Mouse (Mus musculus) WW6 (cell line): ENCODE measurements at regions not wholly inside any gene's neighbourhood (a gene's known extent, or its start where the extent isn't known, plus 50 kb on each side); places are given as distances from the start of the nearest gene placed in this dataset.
A peak's percentile ranks its signal among the peaks of the same experiment; 100 is the strongest.

Experiments
- DNase-seq: peaks from one replicate; pipeline ENCODE4 v3.0.0-alpha.2; 2013; ENCODE audit warnings: low read depth, low spot score

DNA sequence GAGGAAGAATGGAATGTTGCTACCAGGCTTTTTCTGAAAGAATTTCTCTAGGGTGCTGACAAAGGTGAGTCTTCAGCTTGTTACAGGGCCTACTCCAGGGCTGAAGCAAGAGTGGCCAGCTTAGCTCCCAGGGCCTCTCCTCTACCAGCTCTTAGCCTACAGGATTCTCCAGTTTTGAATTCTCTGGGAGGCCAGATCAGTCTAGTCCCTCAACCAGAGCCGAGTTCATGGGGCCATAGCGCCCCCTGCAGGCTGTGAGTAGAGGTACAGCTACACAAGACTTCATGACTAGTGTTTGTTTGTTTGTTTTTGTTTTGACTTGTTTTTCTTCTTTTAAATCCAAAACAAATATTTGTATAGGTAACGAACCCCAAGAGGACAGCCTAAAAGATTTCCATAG is 211.8 kb upstream of the Eef2kmt start:
- DNase-seq, result no peak

- no peak for DNase-seq
Observed at GRCm38 (mm10) chr16:5466760-5467159, 211.0 kb upstream of the Eef2kmt start.

- DNase-seq, result no peak
Observed at GRCm38 (mm10) chr16:5455352-5455965, 199.7 kb upstream of the Eef2kmt start.

- no peak for DNase-seq
Observed at GRCm38 (mm10) chr16:5454243-5454642, 198.5 kb upstream of the Eef2kmt start.

GRCm38 (mm10) chr16:5452971-5453370 is 197.2 kb upstream of the Eef2kmt start:
- DNase-seq, result no peak

DNA sequence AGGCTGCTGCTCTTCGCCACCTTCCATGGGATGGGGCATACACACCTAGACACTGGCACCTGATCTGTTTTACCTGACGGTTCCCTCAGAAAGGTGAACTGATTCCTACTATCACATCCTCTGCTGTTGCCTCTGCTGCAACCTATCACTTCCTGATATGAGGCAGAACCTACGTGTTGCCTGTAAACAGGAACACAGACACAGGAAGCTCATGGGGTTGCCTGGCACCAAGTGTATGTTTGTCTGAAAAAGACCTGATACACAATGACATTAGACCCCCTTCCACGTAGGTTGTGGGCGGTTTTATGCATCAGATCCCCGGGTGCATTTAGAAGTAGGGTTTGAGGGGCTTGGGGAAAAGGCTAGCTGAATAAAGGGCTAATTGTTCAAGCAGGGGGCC is 190.0 kb upstream of the Eef2kmt start:
- DNase-seq, result no peak

DNA sequence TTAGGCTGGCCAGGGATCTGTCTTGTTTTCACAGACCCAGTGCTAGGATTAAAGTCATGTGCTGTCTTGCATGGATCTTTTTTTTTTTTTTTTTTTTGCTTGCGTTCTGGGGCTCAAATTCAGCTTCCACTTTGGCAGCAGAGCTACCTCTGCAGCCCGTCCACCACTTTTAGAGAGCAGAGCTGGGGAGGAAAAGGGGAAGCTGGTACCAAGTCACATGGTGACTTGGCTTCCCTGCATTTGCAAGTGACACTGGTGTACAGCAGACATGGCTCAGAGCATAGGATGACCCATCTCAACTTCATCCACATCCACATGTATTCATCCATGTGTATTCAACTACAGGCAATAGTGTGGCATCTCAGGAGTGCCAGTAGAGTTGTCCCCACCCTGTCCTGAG is 189.0 kb upstream of the Eef2kmt start:
- DNase-seq, result no peak

GRCm38 (mm10) chr16:5439717-5440116 is 183.9 kb upstream of the Eef2kmt start:
- DNase-seq, result no peak

DNA sequence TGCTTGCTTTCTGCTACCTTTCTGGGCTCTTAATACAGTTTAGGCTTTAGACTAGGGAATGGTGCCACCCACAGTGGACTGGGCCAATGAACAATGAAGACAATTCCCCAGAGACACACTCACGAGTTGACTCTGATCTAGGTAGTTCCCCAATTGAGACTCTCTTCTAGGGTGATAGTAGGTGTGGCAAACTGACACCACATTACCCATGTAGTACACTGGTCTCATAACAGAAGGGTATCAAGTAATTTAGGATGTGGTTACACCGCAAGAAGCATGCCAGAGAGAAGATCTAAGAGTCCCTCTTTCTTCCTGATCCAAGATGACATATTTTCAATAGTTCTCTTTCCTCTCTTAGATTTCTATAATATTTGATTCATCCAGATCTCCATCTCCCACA is 182.6 kb upstream of the Eef2kmt start:
- no peak for DNase-seq

- no peak for DNase-seq
Observed at GRCm38 (mm10) chr16:5431689-5432088, 175.9 kb upstream of the Eef2kmt start.

- DNase-seq, result no peak
Observed at GRCm38 (mm10) chr16:5431111-5431510, 175.3 kb upstream of the Eef2kmt start.

DNA sequence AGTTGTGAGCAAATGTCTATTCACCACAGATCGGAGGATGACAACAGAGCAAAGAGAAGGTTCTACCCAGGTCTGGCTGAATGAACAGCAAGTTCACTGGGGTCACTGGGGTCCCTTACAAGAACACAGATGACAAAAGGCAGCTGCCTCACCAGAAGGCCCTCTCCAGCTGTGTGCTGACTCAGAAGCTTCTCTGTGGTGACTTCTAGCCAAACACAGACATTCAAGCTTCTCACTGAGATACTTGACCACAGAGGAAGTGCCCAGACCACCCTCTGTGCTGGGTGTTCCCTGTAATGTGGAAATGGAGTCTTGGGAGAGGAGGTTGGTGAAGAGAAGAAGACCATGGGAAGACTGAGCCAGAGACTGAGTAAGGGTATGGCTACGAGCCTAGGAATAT is 173.7 kb upstream of the Eef2kmt start:
- no peak for DNase-seq

DNA sequence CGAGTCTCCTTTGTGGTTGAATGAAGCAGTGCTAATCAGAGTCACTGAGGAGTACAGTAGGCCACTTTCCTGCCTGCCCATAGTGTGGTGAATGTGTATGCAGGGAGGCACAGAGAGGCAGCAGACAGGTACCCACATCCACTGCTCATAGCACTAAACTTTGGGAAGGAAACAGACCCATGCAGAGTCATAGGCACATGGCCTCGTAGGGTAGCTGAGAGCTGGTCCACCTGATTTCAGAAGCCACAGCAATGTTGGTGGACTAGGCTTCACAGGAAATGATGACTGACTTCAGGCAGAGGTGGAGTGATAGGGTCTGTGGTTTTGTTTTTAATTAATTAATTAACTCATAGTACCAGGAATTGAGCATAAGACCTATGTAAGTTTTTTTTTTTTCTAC is 170.1 kb upstream of the Eef2kmt start:
- DNase-seq, result no peak

- DNase-seq, result no peak
Observed at GRCm38 (mm10) chr16:5422041-5422440, 166.3 kb upstream of the Eef2kmt start.

DNA sequence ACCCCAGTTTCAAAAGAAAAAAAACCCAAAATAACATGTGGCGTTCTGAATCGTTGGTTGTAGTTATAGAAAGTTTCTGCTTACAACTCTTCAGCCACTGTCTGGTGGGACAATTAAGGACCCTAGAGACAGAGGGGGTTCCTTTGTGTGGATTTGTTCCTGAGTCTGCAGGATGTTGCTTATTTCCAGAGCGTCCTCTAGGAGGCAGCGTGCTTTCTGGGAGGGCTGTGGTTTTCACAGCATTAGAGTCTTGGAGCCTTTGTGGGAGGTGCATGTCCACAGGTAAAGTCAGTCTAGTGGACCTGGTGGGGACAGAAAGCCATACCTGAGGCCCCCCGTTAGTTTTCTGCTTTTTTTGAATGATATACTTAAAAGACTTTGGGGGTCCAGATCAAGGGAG is 165.8 kb upstream of the Eef2kmt start:
- no peak for DNase-seq

DNA sequence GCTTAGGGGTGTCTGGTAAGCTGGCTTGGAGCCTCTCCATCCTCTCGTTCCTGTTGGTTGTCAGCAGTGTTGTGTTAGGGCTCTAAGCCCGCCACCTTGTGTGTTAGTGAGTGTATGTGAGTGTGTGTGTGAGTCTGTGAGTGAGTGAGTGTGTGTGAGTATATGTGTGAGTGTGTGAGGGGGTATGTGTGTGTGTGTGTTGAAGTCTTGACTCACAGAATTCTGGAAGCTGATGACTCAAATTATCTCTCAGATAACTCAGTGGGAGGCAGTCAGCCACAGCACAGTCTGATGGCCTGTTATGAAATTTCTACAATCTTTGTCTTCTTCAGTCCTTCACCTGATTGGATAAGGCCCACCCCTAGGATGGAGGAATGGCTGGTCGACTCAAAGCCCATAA is 163.7 kb upstream of the Eef2kmt start:
- no peak for DNase-seq

- no peak for DNase-seq
Observed at GRCm38 (mm10) chr16:5418462-5419197, 162.8 kb upstream of the Eef2kmt start.

DNA sequence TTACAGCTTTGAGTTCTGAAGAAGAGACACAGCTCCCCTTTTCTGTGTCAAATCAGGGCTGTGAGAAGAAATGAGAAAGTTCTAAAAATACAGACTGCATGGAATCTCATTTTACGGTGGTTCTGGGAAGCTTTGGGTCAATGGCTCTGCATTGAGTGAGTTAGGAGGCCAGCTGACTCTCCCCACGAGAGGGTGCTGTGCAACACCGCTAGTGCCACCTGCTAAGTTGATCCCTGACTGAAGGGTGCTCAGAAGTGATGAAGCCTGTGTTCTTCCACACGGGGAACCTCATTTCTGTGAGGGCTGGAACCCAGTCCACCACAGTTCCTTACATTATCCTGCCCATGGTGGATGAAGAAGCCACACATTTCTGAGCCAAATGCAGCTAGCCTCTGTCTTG is 159.5 kb upstream of the Eef2kmt start:
- DNase-seq, result no peak

DNA sequence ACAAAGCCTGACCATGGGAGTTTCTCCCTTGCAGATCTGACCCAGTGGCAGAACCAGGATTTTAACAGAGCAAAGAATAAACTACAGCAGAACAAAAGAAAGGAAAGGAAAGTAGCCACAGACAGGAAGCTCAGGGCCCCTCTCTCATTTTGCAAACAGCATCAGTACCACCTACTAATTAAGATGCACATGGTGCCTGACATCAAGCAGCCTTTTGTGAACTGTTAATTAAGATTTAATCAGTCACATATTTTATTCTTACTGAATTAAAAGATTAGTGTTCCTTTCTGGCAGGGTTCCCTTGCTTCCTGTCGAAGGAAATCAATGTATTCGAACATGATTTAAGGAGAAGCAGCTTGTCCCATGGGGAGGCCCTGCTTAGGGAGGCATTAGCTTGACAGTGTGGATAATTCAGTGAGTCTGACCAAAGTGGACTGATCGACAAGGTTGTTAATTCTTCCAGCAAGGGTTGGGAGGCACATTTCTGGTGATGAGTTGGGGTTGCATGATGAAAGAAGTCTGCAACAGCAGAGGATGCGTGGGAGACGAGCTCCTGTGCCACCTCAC is 156.1 kb upstream of the Eef2kmt start:
- DNase-seq, result no peak

GRCm38 (mm10) chr16:5406711-5407110 is 150.9 kb upstream of the Eef2kmt start:
- peak; percentile 33 for DNase-seq

DNA sequence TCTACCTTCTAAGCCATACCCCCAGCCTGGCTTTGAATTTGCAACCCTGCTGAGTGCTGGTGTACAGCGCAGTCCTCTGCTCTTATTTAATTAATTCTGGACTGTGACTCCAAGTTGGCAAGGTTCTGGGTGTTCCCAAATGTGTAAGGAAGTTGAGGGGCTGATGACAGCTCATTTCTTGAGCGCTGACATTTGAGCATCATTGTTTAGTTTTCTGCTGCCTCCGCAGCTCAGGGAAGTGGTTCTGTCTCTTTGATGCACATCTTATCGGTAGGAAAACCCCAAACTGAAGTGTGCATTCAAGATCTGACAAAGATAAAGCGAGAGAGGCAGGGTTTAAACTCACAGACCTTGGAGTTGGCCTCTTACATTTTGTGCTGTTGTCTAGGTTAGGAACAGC is 137.6 kb upstream of the Eef2kmt start:
- no peak for DNase-seq

GRCm38 (mm10) chr16:5382930-5383329 is 127.1 kb upstream of the Eef2kmt start:
- no peak for DNase-seq

DNA sequence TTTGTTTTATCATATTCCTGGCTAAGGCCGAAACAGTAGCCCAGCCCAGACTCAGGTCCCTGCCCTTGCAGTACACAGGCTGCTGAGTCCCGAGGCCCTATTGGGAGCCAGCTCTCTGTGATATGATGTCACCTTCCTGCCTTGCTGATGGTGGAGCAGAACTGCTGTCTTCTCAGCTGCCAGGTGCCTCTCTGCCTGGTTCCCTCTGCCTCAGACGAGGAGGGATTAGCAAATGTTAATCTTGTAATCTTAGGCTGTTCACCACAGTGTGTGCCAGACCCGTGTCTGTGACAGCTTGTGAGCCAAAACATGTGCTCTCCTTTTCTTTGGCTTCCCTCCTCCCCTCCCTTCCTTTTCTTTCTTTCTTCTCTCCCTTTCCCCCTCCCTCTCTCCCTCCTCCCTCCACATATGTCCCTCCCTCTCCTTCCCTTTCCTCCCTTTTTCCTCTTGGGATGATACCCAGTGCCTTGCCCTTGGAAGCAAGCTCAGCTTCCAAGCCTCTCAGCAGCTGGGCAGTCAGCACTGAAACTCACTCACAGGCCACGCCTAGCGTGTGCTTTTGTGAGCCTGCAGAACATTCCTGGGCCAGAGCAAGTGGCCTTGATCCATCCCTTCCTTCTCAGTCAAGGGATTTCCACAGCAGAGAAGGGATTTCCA is 126.6 kb upstream of the Eef2kmt start:
- no peak for DNase-seq
